Mouse (Mus musculus) midbrain, postnatal 0 days (tissue): Measurements from ENCODE around the gene Gabbr2. TPM values are rescaled to one million over a fixed set of nuclear protein-coding genes. Genes with fewer than 3 reads are reported as not detected.

Source experiments
- ATAC-seq: fragments of 200-750 bp; cut with Nextera tagmentation; 2 replicates; pipeline ENCODE4 v1.8.0; 2017; ENCODE audit warnings: moderate number of reproducible peaks, mild to moderate bottlenecking, moderate TSS enrichment, moderate library complexity; ENCODE audit not compliant: low FRiP score
- DNase-seq: peaks from one replicate; pipeline ENCODE4 v3.0.0-alpha.2; 2015; ENCODE audit warnings: low spot score
- H3K27ac ChIP-seq: fragments of 300-500 bp; sonication (generic); 2 replicates; pipeline ENCODE4 v1.5.1; 2014; ENCODE audit warnings: low read depth, mild to moderate bottlenecking, low read length, mixed read lengths
- H3K27me3 ChIP-seq: fragments of 300-500 bp; sonication (generic); 2 replicates; pipeline ENCODE4 v1.6.1; 2014; ENCODE audit warnings: low read length, control low read depth, mixed read lengths; ENCODE audit not compliant: insufficient read depth
- H3K36me3 ChIP-seq: fragments of 300-500 bp; sonication (generic); 2 replicates; pipeline ENCODE4 v1.6.1; 2014; ENCODE audit warnings: low read length, control low read depth, mixed read lengths; ENCODE audit not compliant: insufficient read depth
- H3K4me1 ChIP-seq: fragments of 300-500 bp; sonication (generic); 2 replicates; pipeline ENCODE4 v1.6.1; 2014; ENCODE audit warnings: mild to moderate bottlenecking, control low read depth, antibody characterized with exemption, low read length, mixed read lengths; ENCODE audit not compliant: insufficient read depth
- H3K4me2 ChIP-seq: fragments of 300-500 bp; sonication (generic); 2 replicates; pipeline ENCODE4 v1.6.1; 2014; ENCODE audit warnings: low read depth, mild to moderate bottlenecking, low read length, mixed read lengths; ENCODE audit not compliant: poor library complexity, severe bottlenecking
- H3K4me3 ChIP-seq: fragments of 300-500 bp; sonication (generic); 2 replicates; pipeline ENCODE4 v1.5.1; 2014; ENCODE audit warnings: low read depth, mild to moderate bottlenecking, low read length, moderate library complexity
- H3K9ac ChIP-seq: fragments of 300-500 bp; sonication (generic); replicated peaks from 2 replicates; pipeline ENCODE4 v1.6.1; 2014; ENCODE audit warnings: mild to moderate bottlenecking, low read length, moderate library complexity, mixed read lengths; ENCODE audit not compliant: poor library complexity, severe bottlenecking
- H3K9me3 ChIP-seq: fragments of 300-500 bp; sonication (generic); 2 replicates; pipeline ENCODE4 v1.6.1; 2016; ENCODE audit warnings: low read length, control low read depth
- CTCF ChIP-seq: IDR thresholded peaks from 2 replicates; pipeline ENCODE4 v1.5.1; 2016; ENCODE audit warnings: antibody characterized with exemption, mild to moderate bottlenecking
- WGBS: fragments of 180-500 bp; shearing (Covaris S2); extraction: QIAGEN DNeasy Blood & Tissue Kit; methylation state at CpG from one replicate; pipeline ENCODE4 v1.1.7; 2014; 5-methylcytosine and 5-hydroxymethylcytosine counted together
- polyA plus RNA-seq: library from polyadenylated mRNA; unstranded; fragments of >200 nt; fragmentation: Nextera tagmentation; extraction: Ambion mirVana; gene quantifications from 2 replicates; pipeline ENCODE4 v1.2.1, GENCODE M21; 2015
- total RNA-seq: library from RNA; depleted of rRNA; stranded (reverse); fragments of >200 nt; gene quantifications from 2 replicates; pipeline ENCODE4 v1.2.3, GENCODE M21; 2014

Gene Gabbr2
- total and polyA plus RNA-seq, 2 experiments from 2014 or later, result 20.5 to 123 TPM

DNA sequence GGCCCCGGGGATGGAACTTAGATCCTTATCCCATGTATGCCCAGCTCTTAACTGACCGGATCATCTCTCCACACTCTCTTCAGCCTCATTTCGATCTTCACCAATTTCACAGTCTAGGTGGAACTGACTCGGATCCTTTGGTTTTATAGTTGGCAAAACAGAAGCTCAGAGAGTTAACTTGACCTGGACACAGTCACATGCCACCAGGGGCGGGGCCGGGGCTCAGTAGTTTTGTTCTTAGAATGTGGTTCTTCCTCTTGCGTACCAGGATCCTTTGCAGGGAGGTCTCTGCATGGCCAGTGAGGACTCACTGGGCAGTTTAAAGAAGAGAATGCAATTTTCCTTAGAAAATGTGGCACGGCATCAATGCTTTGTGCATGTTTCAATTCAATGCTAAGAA, 135.5 kb downstream of the Gabbr2 start:
- Histone ChIP-seq H3K27me3 (no peaks in the 10 kb centered on the region), H3K4me1 (peaks cover 2% of the 10 kb centered on the region; the same call in 1 of the 2 replicates), H3K27ac (peak overlapping the region; percentile 57; the same call in 1 of the 2 replicates), H3K9me3 (no peaks in the 10 kb centered on the region), H3K4me3 (no peak overlapping the region), H3K4me2 (no peak overlapping the region), H3K36me3 (no peaks in the 10 kb centered on the region), H3K9ac (no peak overlapping the region)
- 93% methylated on average over 8 of the region's 8 CpGs for whole genome bisulfite sequencing
- ATAC-seq, result no peak
- TF ChIP-seq CTCF, result no peak
- no peak for DNase-seq

DNA sequence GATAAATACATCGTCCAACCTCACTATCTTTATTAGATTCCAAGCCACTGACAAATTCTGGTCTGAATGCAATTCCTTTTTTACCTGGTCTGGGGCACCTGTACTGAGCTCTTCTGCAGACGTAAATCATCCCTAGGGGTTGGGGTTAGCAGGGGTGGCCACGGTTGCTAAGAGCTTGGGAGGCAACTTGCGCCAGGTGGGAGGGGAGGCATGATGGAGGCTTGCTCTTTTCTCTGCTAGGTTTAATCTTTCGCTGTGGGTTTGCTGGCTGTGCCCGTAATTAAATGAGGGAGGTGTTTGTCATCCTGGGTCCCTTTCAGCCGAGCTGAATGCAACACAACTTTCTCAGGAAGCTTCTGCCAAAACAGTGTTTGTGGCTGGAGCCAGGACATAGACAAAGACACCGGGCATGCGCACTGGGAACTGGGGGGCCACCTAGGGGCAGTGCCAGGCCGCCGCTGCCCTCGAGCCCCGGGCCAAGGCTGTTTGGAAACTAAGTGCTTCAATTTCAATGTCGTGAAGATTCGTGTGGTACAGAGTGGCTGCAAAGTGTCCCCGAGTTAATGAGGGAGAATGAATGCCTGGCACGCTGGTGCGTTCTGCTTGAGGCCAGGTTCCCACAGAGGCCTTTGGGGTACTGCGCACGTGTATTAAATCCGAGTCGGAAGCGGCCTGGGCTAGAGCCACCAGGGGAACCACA, 136.8 kb downstream of the Gabbr2 start:
- no peak for TF ChIP-seq CTCF

DNA sequence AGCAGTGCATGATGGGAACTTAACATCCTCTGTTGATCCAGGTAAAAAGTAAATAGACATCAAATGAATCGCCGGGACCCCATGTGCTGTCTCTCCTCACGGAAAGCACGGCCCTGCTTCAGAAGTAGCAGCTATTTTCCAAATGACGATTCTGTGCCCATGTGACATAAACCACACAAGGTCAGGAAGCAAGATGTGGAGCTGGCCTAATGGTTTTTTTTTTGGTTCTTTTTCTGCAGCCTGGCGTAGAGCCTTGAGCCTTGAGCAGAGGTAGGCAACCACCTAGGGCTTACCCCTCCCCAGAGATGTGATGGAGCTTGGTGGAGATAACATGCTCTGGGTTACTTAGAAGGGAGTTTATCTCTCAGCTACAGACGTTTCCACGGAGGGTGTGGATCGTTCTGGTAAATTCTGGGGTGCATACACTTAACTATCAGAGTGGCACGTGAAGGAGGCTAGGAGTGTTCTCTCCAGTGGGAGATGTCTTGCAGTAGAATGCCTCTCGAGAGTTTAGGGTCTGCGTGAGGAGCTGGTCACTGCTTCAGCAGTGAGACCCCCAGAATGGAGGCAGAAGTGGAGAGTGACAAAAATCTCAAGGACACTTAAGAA, 137.7 kb downstream of the Gabbr2 start:
- 77% methylated on average over 12 of the region's 12 CpGs for WGBS
- Histone ChIP-seq H3K27ac (peak overlapping the region; percentile 57; the same call in 1 of the 2 replicates), H3K27me3 (no peaks in the 10 kb centered on the region), H3K9ac (no peak overlapping the region), H3K9me3 (no peaks in the 10 kb centered on the region), H3K4me3 (no peak overlapping the region), H3K4me2 (no peak overlapping the region), H3K36me3 (no peaks in the 10 kb centered on the region), H3K4me1 (peaks cover 2% of the 10 kb centered on the region; the same call in 1 of the 2 replicates)
- TF ChIP-seq CTCF, result no peak
- ATAC-seq, result no peak
- no peak for DNase-seq

More for the DNA sequence above, 136.8 kb downstream of the Gabbr2 start:
- ATAC-seq, result peak; percentile 81
- Histone ChIP-seq H3K27ac (peak overlapping the region; percentile 57; the same call in 1 of the 2 replicates), H3K4me2 (no peak overlapping the region), H3K36me3 (no peaks in the 10 kb centered on the region), H3K9me3 (no peaks in the 10 kb centered on the region), H3K4me1 (peaks cover 2% of the 10 kb centered on the region; the same call in 1 of the 2 replicates), H3K9ac (no peak overlapping the region), H3K27me3 (no peaks in the 10 kb centered on the region), H3K4me3 (no peak overlapping the region)
- peak; percentile 87 for DNase-seq
- WGBS, result 38% methylated on average over 23 of the region's 23 CpGs

DNA sequence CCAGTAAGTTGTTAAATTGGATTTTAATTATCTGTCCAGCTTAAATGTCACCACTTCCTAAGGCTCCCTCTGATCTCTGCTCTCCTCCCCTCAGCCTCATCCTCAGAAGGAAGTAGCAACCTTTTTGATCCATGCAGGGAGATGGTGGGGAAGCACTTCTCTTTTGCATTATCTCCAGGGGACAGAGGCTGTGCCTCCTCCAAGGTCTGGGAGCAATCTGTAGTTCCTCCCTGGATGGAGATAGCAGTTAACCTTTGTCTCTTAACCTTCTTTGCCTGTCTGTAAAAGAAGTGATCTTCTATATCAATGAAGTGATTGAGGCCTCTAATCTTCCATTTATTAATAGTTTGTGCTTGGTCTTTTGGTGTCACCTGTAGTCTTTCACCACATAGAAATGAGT, 143.9 kb downstream of the Gabbr2 start:
- Histone ChIP-seq H3K9ac (no peak overlapping the region), H3K27ac (no peak overlapping the region), H3K4me3 (no peak overlapping the region), H3K36me3 (peaks cover 7% of the 10 kb centered on the region; the same call in 1 of the 2 replicates), H3K4me1 (no peaks in the 10 kb centered on the region), H3K9me3 (no peaks in the 10 kb centered on the region), H3K4me2 (no peak overlapping the region), H3K27me3 (no peaks in the 10 kb centered on the region)
- DNase-seq (no peak), ATAC-seq (no peak)
- TF ChIP-seq CTCF, result no peak

DNA sequence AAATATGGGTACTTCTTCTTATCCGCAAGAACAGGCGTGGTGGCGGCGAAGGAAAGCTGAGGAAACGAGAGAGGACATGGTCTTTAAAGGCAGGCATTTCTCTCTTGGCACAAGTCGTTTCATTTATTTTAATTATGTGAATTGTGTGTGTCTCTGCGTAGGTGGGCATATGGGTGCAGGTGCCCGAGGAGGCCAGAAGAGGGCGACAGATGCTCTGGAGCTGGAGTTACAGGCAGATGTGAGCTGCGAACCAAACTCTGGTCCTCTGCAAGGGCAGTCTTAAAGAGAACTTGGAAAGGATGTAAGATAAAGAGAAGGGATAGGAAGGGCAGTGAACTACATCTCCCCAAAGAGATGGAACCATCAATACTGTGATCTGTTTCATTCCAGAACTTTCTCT, 145.3 kb downstream of the Gabbr2 start:
- Histone ChIP-seq H3K4me3 (no peak overlapping the region), H3K4me2 (no peak overlapping the region), H3K27me3 (no peaks in the 10 kb centered on the region), H3K36me3 (peaks cover 7% of the 10 kb centered on the region; the same call in 1 of the 2 replicates), H3K9ac (no peak overlapping the region), H3K27ac (no peak overlapping the region), H3K9me3 (no peaks in the 10 kb centered on the region), H3K4me1 (no peaks in the 10 kb centered on the region)
- no peak for ATAC-seq
- peak; percentile 20; the same call in 1 of the 2 replicates for TF ChIP-seq CTCF
- 95% methylated on average over 10 of the region's 10 CpGs for WGBS
- DNase-seq, result no peak
